Mouse (Mus musculus): ENCODE measurements at regions not wholly inside any gene's neighbourhood (a gene's known extent, or its start where the extent isn't known, plus 50 kb on each side); places are given as distances from the start of the nearest gene placed in this dataset.
"Not testable (repeated sequence)": the region's sequence is repeated elsewhere in the genome, so short reads cannot be mapped to it uniquely, and the experiment has no call there.

- intact Hi-C loops (cut with DNase I) = no loop called here
- peak in 1 of 2 experiments; percentile 17 for DNase-seq (ENCODE audit: low spot score in 2 of 2)
Observed at GRCm38 (mm10) chr1:124517543-124518171, 472.3 kb upstream of the Dpp10 start.

- intact Hi-C loops (cut with DNase I) = no loop called here
- DNase-seq (ENCODE audit: low spot score in 2 of 2) = no peak
Observed at GRCm38 (mm10) chr1:124510492-124510891, 465.1 kb upstream of the Dpp10 start.

- intact Hi-C loops (cut with DNase I) = no loop called here
Observed at GRCm38 (mm10) chr1:124488456-124488855, 443.1 kb upstream of the Dpp10 start.

GRCm38 (mm10) chr1:124487965-124488364 is 442.6 kb upstream of the Dpp10 start:
- intact Hi-C loops (cut with DNase I) = no loop called here
- DNase-seq (ENCODE audit: low spot score in 2 of 2) = no peak

More at GRCm38 (mm10) chr1:124488456-124488855, 443.1 kb upstream of the Dpp10 start:
- no peak for DNase-seq (ENCODE audit: low spot score in 2 of 2)

GRCm38 (mm10) chr1:124450128-124450527 is 404.8 kb upstream of the Dpp10 start:
- no peak for DNase-seq (ENCODE audit: low spot score in 2 of 2)
- intact Hi-C loops (cut with DNase I) = no loop called here

- intact Hi-C loops (cut with DNase I) = no loop called here
- DNase-seq (ENCODE audit: low spot score in 2 of 2) = no peak
Observed at GRCm38 (mm10) chr1:124439526-124439925, 394.2 kb upstream of the Dpp10 start.

- DNase-seq (ENCODE audit: low spot score in 2 of 2) = no peak
- intact Hi-C loops (cut with DNase I) = no loop called here
Observed at GRCm38 (mm10) chr1:124435850-124436249, 390.5 kb upstream of the Dpp10 start.

GRCm38 (mm10) chr1:124429583-124429982 is 384.2 kb upstream of the Dpp10 start:
- intact Hi-C loops (cut with DNase I) = no loop called here
- DNase-seq (ENCODE audit: low spot score in 2 of 2) = no peak

- DNase-seq (ENCODE audit: low spot score in 2 of 2) = no peak
- intact Hi-C loops (cut with DNase I) = no loop called here
Observed at GRCm38 (mm10) chr1:124416762-124417161, 371.4 kb upstream of the Dpp10 start.

- intact Hi-C loops (cut with DNase I) = no loop called here
- no peak for DNase-seq (ENCODE audit: low spot score in 2 of 2)
Observed at GRCm38 (mm10) chr1:124410236-124410635, 364.9 kb upstream of the Dpp10 start.

GRCm38 (mm10) chr1:124409781-124410180 is 364.4 kb upstream of the Dpp10 start:
- intact Hi-C loops (cut with DNase I) = no loop called here
- DNase-seq (ENCODE audit: low spot score in 2 of 2) = no peak

- intact Hi-C loops (cut with DNase I) = no loop called here
Observed at GRCm38 (mm10) chr1:124369604-124370003, 324.2 kb upstream of the Dpp10 start.

GRCm38 (mm10) chr1:124348491-124348890 is 303.1 kb upstream of the Dpp10 start:
- intact Hi-C loops (cut with DNase I); DNase-seq (ENCODE audit: low spot score in 2 of 2): not testable (repeated sequence)

More at GRCm38 (mm10) chr1:124369604-124370003, 324.2 kb upstream of the Dpp10 start:
- DNase-seq (ENCODE audit: low spot score in 2 of 2) = peak; percentile 5 to 16

GRCm38 (mm10) chr1:124339444-124339843 is 294.1 kb upstream of the Dpp10 start:
- intact Hi-C loops (cut with DNase I) = no loop called here
- DNase-seq (ENCODE audit: low spot score in 2 of 2) = no peak

GRCm38 (mm10) chr1:124338648-124339047 is 293.3 kb upstream of the Dpp10 start:
- intact Hi-C loops (cut with DNase I) = no loop called here
- no peak for DNase-seq (ENCODE audit: low spot score in 2 of 2)

GRCm38 (mm10) chr1:124332294-124332693 is 286.9 kb upstream of the Dpp10 start:
- intact Hi-C loops (cut with DNase I) = no loop called here
- peak in 1 of 2 experiments; percentile 3 for DNase-seq (ENCODE audit: low spot score in 2 of 2)

All from left cerebral cortex, postnatal 36 days (tissue).